Mouse (Mus musculus) hindlimb bud, embryonic 11.5 days (tissue): ENCODE measurements around the gene Tmem120b.

Source experiments
- DNase-seq: peaks from one replicate; pipeline ENCODE4 v3.0.0-alpha.2; 2012; ENCODE audit warnings: low read depth, low spot score; ENCODE audit errors: extremely low spot score

Tmem120b gene

GRCm38 (mm10) chr5:123068115-123068514, at the start of gene Tmem120b:
Gene Tmem120b (plus strand): TSS chr5:123068415.
- no peak for DNase-seq

GRCm38 (mm10) chr5:123019336-123020016, 48.7 kb upstream of the Tmem120b start:
- DNase-seq, result no peak

- no peak for DNase-seq
Measured at GRCm38 (mm10) chr5:123020426-123020825, 47.8 kb upstream of the Tmem120b start.

GRCm38 (mm10) chr5:123021438-123021837, 46.8 kb upstream of the Tmem120b start:
- DNase-seq, result no peak

GRCm38 (mm10) chr5:123023049-123023448, 45.2 kb upstream of the Tmem120b start:
- DNase-seq, result no peak

- no peak for DNase-seq
Measured at GRCm38 (mm10) chr5:123024312-123024711, 43.9 kb upstream of the Tmem120b start.

GRCm38 (mm10) chr5:123024965-123025573, 43.1 kb upstream of the Tmem120b start:
- no peak for DNase-seq

- DNase-seq, result no peak
Measured at GRCm38 (mm10) chr5:123026414-123026813, 41.8 kb upstream of the Tmem120b start.

GRCm38 (mm10) chr5:123027436-123027835, 40.8 kb upstream of the Tmem120b start:
- no peak for DNase-seq

GRCm38 (mm10) chr5:123029729-123030128, 38.5 kb upstream of the Tmem120b start:
- no peak for DNase-seq

- no peak for DNase-seq
Measured at GRCm38 (mm10) chr5:123031312-123031711, 36.9 kb upstream of the Tmem120b start.

- DNase-seq, result no peak
Measured at GRCm38 (mm10) chr5:123033646-123034160, 34.5 kb upstream of the Tmem120b start.

GRCm38 (mm10) chr5:123035089-123035488, 33.1 kb upstream of the Tmem120b start:
- no peak for DNase-seq

- DNase-seq, result no peak
Measured at GRCm38 (mm10) chr5:123035564-123035963, 32.7 kb upstream of the Tmem120b start.

- DNase-seq, result no peak
Measured at GRCm38 (mm10) chr5:123038115-123038514, 30.1 kb upstream of the Tmem120b start.

GRCm38 (mm10) chr5:123039120-123039752, 29.0 kb upstream of the Tmem120b start:
- DNase-seq, result no peak

GRCm38 (mm10) chr5:123040796-123041195, 27.4 kb upstream of the Tmem120b start:
- no peak for DNase-seq

- DNase-seq, result no peak
Measured at GRCm38 (mm10) chr5:123043856-123044255, 24.4 kb upstream of the Tmem120b start.

GRCm38 (mm10) chr5:123045561-123046295, 22.5 kb upstream of the Tmem120b start:
- DNase-seq, result no peak

GRCm38 (mm10) chr5:123046916-123047315, 21.3 kb upstream of the Tmem120b start, which contains the start of gene Morn3:
Gene Morn3 (minus strand): TSS chr5:123047016.
- DNase-seq, result no peak

- DNase-seq, result no peak
Measured at GRCm38 (mm10) chr5:123049271-123049670, 18.9 kb upstream of the Tmem120b start.
